Mouse (Mus musculus): ENCODE data around the gene Pknox2.

Pknox2 gene

DNA sequence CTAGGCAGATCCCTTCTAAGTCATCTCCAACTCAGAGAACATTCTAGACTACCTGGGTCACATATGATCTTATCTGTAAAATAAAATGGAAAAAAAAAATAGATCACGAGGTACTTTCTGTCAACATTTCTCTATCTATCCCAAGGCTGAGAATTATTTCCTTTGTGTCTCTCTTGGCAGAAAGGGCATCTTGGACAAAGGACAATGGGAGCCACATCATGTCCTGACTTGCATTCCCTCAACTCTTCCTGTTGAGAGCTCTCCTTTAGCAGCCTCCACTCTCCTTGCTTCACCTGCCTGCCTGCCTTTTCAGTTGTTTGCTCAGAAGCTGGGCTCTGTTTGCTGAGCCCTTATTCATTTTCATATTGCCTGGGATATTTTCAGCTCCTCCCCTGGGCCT lies 103.0 kb downstream of the Pknox2 start:
- DNase-seq (ENCODE audit: low spot score), result no peak

DNA sequence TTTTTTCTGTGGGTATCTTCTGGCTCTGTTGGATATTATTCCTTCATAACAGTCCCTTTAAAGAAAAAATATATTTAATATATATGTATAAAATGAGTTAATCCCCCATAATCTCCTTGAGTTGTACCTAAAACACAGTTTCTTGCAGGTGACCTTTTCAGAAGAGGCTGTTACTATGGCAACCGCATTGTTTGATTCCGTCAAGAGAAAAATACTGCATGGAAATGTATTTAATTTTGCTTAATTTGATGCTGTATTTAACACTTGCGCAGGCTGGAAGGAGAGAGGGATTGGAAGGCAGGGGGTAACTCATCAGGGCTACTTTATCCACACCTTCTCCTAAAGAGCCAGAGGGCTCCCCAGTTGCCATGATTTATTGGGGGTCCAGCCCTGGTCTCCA lies 108.3 kb downstream of the Pknox2 start:
- DNase-seq (ENCODE audit: low spot score), result no peak

DNA sequence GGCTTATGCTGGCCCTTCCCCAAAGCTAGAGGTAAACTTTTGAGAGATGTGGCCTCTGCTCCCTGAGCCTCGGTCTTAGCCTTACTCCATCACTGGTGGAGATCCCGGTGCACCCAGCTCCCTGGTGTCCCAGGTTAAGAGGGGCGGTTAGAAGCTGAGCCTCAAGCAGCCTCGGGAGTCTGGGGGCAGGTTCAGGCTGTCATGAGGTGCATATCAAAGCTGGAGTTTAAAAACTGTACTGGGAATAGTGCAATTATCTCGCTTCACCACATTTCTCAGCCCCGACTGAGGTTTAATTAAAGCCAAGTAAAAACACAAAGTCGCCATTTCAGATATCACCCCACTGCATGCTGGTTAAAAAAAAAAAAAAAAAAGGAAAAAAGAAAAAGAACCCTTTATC lies 108.8 kb downstream of the Pknox2 start:
- no peak for DNase-seq (ENCODE audit: low spot score)

DNA sequence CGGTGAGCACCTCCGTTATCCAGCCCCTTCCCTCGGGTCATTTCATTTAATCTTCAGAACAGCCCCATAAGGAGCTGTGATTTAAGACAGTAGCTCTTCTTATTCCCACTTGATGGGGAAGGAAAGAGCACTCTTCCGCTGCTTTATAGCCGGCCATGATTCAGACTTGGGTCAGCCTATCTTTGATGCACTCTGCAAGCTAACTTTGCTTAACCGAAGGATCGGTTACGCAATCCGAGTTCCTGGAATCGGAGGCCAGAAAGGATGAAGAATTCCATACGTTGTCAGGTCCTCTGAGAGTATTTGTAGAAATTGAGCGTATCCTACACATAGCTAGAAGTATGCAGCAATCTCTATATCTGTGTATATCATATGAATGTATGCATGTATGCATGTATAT lies 109.8 kb downstream of the Pknox2 start:
- DNase-seq (ENCODE audit: low spot score), result no peak

DNA sequence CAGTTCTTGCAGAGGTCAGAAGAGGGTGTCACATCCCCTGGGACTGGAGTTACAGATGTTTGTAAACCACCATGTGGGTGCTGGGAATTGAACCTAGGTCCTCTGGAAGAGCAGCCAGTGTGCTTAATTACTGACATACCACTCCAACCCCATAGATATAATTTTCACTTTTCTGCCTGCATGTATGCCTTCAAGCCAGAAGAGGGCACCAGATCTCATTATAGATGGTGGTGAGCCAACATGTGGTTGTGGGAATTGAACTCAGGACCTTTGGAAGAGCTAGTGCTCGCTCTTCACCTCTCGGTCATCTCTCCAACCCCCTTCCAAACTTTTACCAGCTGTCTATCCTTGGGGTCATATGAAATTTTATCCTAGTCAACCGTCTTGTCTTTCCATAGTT lies 112.0 kb downstream of the Pknox2 start:
- DNase-seq (ENCODE audit: low spot score), result no peak

DNA sequence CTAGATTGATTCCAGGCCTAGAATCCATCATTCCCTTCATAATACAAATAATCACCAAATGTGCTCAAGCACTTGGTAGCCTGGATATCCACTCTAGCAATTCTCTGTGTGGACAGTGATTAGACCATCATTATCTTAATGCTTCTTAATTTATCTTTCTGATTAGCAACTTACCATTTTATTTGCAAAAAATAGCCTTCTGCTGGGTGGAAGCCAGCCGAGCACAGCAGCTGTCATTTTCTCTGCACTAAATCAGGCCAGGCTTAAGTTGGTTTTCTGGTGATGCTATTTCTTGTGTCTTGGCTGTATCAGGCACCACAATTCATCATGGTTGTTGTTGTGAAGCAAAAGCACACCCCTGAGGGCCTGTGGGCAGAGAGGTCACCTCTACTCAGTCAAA lies 112.9 kb downstream of the Pknox2 start:
- no peak for DNase-seq (ENCODE audit: low spot score)

DNA sequence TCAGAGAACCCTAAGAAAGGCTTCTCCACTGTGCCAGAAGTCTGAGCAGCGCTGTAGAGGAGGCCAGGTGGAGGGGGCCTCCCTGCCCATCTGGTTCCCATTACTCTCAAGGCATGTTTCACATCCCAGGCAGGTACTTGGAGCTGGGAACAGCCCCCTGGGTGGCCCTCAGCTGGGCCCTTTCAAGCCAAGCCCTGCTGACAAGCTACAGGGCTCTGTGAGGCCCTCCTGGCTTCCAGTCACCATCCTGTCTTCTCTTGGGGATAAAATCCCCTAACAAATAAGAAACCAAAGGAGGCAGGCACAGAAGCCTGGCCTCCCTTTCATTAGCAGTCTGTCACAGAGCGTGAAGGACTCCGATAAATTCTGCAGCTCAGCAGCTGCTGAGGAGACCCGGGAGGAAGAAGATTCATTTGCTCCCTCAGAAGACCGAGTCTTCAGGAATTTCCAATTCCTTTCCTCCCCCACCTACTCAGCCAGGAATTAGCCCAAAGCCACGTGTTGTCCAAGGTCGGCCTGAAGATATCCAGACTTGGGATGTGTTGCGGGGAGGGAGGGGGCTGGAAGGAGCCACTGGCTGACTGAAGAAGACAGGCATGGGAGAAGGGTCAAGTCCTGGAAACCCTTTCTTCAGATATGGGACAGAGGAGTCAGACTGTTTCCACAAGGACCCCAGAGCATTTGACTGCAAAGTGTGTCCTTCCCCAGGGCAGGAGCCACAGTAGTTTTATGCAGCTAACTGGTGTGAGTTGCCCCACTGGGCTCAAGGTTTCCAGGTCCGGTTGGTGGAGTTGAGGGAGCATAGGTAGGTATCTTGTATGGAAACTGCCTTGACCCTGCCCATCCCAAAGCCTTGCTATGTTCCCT lies 116.6 kb downstream of the Pknox2 start:
- no peak for DNase-seq (ENCODE audit: low spot score)

DNA sequence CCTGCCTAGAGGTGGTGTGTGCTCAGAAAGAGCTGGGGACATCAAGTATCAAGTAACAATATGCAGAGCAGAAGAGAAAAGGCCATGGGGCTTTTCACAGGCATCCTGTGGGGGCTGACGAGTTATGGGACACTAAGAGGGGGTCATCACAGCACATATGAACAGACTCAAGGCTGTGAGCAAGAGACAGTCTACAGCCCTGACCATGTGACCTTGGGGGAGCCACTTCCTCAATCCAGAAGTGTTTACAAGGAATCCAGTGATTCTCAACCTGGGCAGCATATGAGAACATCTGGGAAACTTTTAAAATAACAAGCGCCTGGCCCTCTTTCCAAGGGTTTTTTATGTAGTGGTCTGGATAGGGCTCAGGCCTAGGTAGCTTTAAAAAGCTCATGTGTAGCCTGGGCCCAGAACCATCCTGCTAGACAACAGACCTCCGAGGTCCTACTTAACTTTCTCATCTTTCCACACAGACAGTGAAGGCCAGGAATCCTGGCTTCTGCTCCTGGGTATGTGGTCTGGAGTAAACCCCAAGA lies 117.3 kb downstream of the Pknox2 start:
- DNase-seq (ENCODE audit: low spot score), result no peak

DNA sequence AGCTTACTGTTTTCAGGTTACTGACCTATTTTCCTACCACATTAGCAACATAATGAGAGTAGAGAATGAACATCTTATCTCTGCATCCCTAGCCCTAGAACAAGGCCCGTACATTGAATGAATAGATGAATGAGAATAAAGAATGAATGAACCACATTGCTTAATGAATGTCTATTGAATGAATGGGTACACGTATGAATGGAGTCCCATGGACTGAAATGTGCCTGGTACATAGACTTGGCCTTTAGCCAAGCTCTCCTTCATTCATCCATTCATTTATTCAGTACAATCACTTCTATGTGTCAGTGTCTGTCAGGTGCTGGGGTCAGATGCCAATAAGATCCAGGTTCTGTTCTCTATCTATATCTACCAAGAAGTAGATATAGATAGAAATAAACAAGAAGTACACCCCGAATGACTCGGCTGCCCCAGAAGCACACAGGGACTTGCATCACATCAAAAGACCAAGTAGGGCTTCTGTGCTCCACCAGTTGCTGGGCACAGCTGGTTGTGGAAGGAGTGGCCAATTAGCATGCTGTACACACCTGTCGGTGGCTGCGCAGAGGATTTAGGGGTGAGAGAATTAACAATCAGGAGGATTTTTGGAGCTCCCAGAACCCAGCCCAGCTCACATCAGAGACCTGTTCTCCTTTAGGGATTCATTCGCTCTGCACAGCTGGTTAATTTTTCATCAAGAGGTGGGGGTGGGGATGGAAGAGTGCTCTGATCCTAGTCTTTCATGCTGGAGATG lies 119.2 kb downstream of the Pknox2 start:
- no peak for DNase-seq (ENCODE audit: low spot score)

DNA sequence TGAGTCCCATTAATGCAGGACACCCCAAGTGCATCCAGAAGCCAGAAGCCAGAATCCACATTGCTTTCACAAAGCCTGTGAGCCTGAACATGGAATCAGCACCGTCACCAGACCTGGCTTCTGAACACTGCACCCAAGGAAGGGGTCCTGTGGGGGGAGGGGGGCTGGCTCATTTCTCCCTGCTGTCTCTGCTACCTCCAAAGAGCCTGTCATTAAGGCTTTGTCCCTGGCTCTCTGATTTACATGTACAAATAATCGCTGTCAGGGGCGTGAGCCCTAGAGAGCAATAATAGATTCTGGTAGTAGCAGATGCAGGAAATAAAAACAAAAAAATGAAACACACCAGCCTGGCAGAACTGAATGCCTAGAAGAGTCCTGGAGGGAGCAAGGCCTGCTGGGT lies 121.3 kb downstream of the Pknox2 start:
- DNase-seq (ENCODE audit: low spot score), result no peak

DNA sequence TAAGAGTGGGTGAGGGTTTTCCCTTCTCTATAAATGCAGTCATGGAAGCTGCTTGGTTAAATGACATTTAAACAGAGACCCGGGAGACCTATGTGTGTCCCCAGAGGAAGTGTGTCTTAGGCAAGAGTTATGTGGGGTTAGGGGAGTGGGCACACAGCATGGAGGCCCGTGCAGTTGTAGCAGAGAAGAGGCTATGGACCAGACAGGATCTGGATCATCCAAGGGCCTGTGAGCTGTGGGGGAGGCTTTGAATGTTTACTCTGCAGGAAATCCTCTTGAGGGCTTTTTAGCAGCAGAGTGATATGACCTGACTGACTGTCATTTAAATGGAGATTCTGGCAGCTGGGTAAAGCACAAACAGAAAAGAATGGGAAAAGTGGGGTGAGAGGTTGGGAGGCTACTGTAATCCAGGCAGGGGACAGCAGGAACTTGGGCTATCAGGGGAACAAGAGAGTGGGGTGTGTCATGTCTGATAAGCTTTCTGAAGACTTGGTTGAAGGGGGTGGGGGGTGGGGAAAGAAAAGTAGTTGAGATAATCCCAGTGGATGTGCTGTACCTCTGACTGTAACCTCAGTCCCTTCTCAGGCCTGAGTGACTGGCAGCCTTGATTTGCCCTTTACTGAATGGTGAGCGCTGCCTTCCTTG lies 125.5 kb downstream of the Pknox2 start:
- DNase-seq (ENCODE audit: low spot score), result no peak

DNA sequence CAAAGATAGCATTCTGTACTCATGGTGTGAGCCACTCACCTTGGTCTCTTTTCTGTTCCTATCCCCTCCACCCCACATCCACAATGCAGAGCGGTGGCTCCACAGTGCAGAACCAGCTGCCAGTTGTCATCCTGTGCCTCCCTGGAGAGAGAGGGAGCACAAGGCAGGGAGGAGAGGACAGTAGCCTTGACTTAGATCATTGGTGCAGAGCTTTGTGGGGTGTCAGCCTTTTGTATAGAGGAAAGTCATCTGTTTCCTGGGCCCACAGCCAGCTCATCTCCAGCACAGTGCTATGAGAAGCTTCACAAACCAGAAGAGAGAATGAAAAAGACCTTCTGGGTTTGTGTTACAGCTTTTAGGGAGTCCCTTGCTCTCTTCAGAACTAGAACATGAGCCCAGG lies 129.1 kb downstream of the Pknox2 start:
- DNase-seq (ENCODE audit: low spot score), result no peak

DNA sequence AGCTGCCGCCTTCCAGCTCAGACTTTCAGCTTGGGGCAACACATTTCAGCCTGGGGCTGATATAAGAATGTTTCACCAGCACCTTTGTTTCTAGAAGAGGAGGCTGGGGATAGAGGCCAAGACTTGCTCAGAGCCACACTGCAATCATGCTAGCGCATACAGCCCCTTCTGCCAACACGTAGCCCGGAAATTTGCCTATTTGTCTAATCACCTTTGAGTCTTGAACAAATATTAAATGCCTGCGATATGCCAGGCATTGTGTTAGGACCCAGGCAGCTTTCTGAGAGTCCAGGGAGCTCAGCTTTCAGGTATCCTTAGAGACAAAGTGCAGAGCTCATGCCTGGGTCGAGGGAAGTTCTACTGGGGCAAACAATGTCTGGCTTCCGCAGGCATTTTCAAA lies 130.0 kb downstream of the Pknox2 start:
- DNase-seq (ENCODE audit: low spot score), result no peak

DNA sequence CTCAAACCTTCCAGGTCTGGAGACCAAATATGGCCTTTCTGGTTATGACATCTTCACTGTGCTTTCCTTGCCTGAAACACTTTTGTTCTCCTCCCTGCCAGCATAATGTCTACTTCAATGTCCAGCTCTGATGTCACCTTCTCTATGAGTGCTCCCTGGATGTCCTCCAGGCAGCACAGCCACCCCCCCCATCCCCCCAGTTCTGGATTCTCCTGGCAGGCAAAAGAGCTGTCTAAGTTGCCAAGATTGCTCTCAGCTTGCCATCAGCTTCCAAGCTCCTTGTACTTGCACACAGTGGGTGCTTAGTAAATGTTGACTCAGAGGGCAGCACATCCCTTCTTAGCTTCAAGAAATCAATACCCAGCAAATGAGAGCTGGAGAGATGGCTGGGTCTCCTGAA lies 131.0 kb downstream of the Pknox2 start:
- DNase-seq (ENCODE audit: low spot score), result no peak

DNA sequence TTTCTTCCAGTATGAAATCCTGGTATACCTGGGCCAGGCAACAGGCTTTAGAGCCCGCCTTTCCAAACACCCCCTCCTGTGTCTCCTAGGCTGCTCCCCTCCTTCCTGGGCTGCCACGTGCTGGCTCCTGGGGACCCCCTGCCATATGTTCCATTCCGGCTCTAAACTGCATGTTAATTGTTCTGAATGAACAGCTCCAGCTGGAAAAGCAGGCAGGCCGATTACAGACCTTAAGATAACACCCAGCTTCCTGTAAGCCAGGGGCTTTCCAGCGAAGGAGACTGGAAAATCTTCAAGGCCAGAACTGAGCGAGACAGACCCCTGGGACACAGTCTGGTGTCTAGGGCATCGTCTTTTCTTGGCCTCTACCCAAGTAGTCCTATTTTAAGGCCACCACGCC lies 133.6 kb downstream of the Pknox2 start:
- DNase-seq (ENCODE audit: low spot score), result no peak

DNA sequence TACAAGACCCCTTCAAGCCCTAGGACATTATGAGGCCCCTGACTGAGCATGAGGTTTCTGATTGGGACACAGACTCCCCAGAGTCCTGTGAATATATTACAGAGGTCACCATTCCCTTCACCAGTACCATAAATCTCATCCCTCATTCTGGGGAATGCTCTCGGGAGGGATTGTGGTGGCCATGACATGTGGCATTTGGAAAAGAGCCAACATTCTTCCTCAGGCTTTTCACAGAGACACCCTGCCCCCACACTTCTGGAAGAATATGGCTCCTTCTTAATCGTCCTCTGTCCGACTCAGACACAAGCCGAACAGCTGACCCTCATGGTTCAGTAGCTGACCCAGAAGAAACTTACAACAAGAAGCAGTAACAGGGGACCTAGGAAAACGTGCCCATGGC lies 139.1 kb downstream of the Pknox2 start:
- no peak for DNase-seq (ENCODE audit: low spot score)

DNA sequence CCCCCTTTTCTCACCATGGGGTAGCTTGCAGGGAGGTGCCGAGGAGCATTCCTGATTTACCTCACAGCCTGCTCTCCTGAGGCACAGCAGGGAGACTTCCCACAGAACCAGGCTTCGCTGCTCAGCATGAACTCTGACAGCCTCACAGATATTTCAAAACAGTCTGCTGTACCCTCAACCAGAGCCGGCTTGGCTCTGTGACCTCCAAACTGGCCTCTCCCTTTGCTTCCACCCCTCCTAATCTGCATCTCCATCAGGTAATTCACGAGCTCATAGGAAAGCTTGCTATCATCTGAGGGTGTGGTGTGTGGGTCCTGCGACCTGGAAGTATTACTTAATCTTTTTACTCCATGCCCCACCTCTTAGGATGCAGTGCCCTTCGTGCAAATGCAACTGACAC lies 142.5 kb downstream of the Pknox2 start:
- DNase-seq (ENCODE audit: low spot score), result no peak

DNA sequence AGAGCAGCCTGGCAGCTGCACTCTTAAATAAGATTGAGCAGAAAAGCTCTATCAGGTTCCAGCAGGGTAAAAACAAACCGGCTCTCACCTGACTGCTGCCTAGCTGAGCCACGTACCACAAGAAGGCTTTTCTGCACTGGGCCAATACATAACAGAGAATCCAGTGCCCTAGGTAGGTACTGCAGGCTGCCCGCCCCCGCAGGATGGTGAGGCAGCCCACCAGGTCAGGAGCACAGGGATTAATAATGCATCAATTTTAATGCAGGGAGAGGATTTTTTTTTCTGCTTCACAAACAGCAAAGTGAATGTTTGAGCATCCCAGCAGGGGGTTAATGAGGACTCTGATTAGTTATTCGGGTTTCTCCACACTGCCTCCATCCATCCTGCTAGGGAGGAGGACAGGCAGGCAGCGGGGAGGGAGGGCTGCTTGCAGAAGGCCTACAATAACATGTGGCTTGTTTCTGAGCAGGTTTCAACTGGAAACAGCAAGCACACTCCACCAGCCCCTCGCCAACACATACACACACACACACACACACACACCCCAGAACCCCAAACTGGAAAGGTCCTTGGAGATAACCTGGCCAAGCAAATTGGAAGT lies 145.2 kb downstream of the Pknox2 start:
- DNase-seq (ENCODE audit: low spot score), result no peak

DNA sequence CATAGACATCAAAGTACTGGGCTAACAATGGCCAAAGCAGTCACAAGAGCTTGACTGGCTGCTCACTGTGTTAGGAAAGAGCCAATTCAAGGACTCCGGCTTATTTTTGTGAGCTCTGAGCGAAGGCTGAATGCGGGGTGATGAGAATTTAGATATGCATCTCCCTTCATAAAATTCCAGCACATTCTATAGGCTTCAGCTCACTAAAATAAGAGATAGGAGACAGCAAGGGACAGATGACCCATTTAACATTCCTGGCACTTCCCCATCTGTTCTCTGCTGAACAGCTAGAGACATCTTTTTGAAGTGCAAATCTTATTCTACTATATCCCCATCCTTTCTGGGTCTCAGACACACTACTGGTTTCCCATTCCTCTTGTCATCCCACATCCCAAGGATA lies 147.8 kb downstream of the Pknox2 start:
- no peak for DNase-seq (ENCODE audit: low spot score)

DNA sequence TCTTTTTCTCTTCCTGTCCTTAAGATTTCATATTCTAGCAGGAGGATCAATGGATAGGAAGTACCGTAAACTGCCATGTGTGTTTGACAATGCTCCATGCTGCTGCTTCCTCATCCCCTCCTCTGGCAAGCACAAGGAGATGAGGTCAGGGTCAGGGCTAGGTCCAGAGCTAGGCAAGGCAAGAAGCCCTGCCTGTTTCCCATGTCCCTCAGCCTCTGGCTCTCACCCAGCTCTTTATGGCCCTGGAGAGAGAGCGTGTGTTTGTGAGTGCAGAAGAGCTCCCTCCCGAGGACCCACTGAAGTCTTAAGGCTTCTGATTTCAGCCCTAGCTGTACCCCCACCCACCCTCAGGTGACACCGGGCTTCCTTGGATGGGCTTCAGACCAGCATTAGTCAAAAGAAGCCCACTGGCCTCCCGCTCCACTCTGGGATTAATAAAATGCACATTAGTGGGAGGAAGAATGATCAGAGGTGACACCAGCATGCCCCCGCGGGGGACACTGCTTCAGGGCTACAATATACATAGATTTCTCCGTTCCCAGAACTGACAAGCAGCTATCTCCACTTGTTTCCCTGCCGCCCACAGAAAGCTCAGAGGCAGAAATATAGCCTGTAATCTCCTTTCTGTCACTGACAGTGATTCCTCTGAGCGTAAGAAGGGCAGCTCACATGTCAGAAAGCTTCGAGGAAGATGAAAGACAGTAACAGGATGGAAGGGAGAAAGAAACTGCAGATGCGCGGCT lies 156.4 kb downstream of the Pknox2 start:
- DNase-seq (ENCODE audit: low spot score), result no peak

DNA sequence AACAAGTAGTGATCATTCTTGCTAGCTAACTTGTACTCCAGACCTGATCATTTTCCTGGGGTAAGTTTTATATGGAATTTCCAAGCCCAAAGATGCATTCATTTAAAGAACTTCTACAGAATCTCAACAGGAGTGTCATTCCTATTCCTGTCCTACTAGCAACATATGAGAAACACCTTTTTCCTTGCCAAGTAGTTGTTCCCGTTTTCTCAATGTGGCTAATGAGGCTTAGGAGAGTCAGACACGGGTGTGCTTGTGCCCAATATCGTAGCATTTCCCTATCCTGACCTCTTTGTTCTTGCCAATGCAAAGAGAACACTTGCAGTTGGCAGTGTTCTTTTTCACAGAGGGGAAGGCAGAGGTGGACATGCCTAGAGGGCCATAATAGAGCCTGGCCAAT lies 157.2 kb downstream of the Pknox2 start:
- no peak for DNase-seq (ENCODE audit: low spot score)

DNA sequence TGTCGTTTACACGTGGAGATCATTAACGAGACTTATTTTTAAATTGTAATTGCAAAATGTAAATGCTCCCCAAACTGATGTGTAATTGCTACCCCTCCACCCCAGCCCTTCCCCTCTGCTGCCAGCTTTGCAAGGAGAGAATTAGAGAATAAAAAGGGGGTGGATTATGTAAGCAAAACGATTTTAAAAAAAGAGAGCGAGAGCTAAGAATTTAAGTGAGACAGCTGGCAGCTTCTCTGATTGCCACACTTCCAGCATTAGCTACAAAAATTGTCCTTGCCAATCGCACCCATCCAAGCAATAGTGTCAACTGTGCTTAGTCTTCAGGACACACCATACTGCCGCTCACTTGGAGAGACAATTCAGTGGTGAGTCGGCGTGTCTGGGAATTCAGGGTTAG lies 162.0 kb downstream of the Pknox2 start:
- DNase-seq (ENCODE audit: low spot score), result no peak
